Mouse (Mus musculus) cerebellum, postnatal 10 days (tissue): ENCODE measurements around the gene Ddx4.
A peak's percentile ranks its signal among the peaks of the same experiment; 100 is the strongest.

Experiments
- DNase-seq, 2 experiments: peaks; one replicate each; pipeline ENCODE4 v3.0.0; 2021; ENCODE audit warnings: mixed read lengths in 2 of 2

The Ddx4 gene

GRCm38 (mm10) chr13:112652205-112652604 lies at the start of gene Ddx4:
Gene Ddx4 (minus strand): TSS chr13:112652475.
- no peak for DNase-seq

- DNase-seq: peak in 1 of 2 experiments; percentile 11
These were observed 49.0 kb upstream of the Ddx4 start for GRCm38 (mm10) chr13:112701256-112701655.

- DNase-seq: no peak
These were observed 43.4 kb upstream of the Ddx4 start for GRCm38 (mm10) chr13:112695526-112696240.

- DNase-seq: no peak
These were observed 40.7 kb upstream of the Ddx4 start for GRCm38 (mm10) chr13:112692870-112693553.

GRCm38 (mm10) chr13:112686155-112686554 lies 33.9 kb upstream of the Ddx4 start:
- no peak for DNase-seq

- no peak for DNase-seq
These were observed 31.7 kb upstream of the Ddx4 start for GRCm38 (mm10) chr13:112683970-112684369.

- no peak for DNase-seq
These were observed 31.0 kb upstream of the Ddx4 start for GRCm38 (mm10) chr13:112683312-112683711.

- DNase-seq: peak; percentile 13 to 31
These were observed 25.9 kb upstream of the Ddx4 start for GRCm38 (mm10) chr13:112678154-112678553.

GRCm38 (mm10) chr13:112673899-112674447 lies 21.7 kb upstream of the Ddx4 start:
- DNase-seq: peak; percentile 82 to 86

- DNase-seq: no peak
These were observed 20.5 kb upstream of the Ddx4 start for GRCm38 (mm10) chr13:112672797-112673196.

- no peak for DNase-seq
These were observed 19.4 kb upstream of the Ddx4 start for GRCm38 (mm10) chr13:112671708-112672107.

- DNase-seq: no peak
These were observed 14.9 kb upstream of the Ddx4 start for GRCm38 (mm10) chr13:112667215-112667614.

- no peak for DNase-seq
These were observed 14.3 kb upstream of the Ddx4 start for GRCm38 (mm10) chr13:112666433-112667024.

- DNase-seq: no peak
These were observed 9.4 kb upstream of the Ddx4 start for GRCm38 (mm10) chr13:112661687-112662086.

- DNase-seq: peak; percentile 97 to 98
These were observed 8.5 kb upstream of the Ddx4 start, which contains the start of gene Slc38a9 for GRCm38 (mm10) chr13:112660574-112661381. Gene Slc38a9 (plus strand): TSS chr13:112660751.

- DNase-seq: no peak
These were observed 7.8 kb upstream of the Ddx4 start for GRCm38 (mm10) chr13:112659986-112660573.

- no peak for DNase-seq
These were observed 1.1 kb downstream of the Ddx4 start for GRCm38 (mm10) chr13:112651183-112651582.

- no peak for DNase-seq
These were observed 6.6 kb downstream of the Ddx4 start for GRCm38 (mm10) chr13:112645529-112646186.

- DNase-seq: no peak
These were observed 7.3 kb downstream of the Ddx4 start for GRCm38 (mm10) chr13:112644996-112645395.

GRCm38 (mm10) chr13:112642897-112643296 lies 9.4 kb downstream of the Ddx4 start:
- no peak for DNase-seq

GRCm38 (mm10) chr13:112639111-112639510 lies 13.2 kb downstream of the Ddx4 start:
- no peak for DNase-seq

GRCm38 (mm10) chr13:112636498-112636897 lies 15.8 kb downstream of the Ddx4 start:
- DNase-seq: no peak
